Mouse (Mus musculus) NIH3T3 (cell line): ENCODE data around the gene Sh3gl1.

Source experiments
- DNase-seq: peaks from one replicate; pipeline ENCODE4 v3.0.0-alpha.2; 2012; ENCODE audit warnings: low read depth

The Sh3gl1 gene

DNA sequence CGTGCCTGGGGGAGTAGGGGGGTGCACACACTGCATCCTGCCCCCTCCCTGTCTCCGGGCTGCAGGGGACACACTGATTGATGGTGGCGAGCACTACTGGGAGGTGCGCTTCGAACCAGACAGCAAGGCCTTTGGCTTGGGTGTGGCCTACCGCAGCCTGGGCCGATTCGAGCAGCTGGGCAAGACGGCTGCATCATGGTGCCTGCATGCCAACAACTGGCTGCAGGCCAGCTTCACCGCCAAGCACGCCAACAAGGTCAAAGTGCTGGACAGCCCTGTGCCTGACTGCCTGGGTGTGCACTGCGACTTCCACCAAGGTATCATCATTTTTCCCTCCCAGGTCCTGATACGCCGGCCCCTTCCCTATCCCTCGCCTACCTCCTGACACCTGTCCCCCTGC is 40.4 kb downstream of the Sh3gl1 start:
- peak; percentile 28 for DNase-seq

DNA sequence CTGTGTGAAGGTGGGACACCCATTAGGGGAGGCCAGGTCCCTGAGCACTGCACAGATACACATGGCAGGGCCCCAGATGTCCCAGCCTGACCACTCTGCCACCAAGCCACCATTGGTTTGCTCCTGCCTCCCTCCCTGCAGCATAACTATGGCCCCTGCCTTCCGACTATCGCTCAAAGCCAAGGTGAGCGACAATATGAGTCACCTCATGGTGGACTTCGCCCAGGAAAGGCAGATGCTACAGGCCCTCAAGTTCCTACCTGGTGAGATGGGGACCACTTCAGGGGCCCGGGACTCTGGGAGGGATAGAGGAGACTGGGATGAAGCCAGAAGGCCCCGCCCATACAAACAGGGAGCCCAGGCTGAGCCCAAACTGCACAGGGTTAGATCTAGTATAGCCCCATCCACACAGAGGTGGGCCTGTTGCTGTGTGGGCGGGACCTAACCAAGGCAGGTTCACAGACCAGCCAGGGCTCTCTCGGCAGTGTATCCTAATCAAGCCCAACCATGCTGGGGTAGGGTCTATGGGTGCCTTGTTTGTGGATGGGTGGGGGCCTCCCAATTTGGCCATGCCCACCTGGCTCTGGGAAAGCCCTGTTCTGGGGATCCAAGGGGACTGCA is 46.0 kb downstream of the Sh3gl1 start:
- DNase-seq = no peak

DNA sequence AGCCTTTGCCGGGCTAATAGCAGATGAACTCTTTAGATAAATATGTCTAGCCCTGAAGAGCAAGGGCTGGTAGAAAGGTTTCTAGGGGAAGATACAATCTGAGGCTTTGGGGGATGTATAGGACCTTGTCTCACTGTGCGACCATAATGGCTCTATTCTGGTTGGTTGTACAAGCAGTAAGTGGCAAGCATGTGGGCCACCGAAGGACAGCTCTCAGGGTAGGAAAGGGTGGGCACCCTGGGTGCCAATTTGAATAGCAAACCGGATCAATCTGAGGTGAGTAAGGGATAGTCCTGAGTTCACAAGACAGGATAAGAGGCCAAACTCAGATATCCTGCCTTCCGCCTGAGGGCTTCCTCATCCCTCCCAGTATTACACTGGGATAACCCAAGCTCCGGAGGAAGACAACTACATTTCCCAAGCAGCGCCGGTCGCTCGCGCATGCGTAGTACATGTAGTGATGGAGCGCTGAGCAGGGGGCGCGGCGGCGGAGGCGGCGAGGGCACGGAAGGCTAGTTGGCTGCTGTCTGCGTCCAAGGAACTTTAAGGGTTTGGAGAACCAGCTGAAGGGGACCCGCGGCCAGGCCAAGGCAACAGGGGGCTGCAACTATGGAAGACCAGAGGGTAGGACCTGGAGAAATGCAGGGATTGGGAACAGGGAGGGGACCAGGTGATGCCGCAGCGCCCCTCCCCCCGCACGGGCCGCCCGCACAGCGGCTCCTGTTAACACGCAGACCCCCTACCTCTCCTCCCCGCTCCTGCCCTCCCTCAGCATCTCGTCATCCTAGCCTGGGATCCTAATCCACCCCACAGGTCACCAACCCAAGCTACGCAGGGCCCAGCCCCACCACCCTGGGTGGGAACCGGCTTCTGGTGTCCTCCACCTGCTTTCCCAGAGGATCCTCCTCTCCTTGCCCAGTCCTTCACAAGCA is 50.1 kb downstream of the Sh3gl1 start, which contains the start of gene Fsd1:
Fsd1 (plus strand) TSS at position 480 of the 932 bp plus-strand sequence.
- no peak for DNase-seq

DNA sequence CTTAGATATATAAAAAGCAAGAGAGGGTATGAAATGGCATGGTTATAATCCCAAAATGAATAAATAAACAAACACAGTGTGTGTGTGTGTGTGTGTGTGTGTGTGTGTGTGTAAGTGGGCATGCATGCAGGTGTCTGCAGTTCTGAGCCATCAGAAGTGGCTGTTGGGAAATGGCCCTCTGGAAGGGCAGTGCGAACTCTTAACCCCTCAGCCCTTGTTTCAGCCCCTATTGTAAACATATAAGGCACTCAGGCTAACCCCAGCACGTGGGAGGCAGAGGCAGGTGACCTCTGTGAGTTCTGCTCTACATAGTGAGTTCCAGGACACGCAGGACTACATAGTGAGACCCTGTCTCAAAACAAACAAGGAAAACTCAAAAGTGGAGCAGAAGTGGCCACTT is 59.1 kb downstream of the Sh3gl1 start:
- no peak for DNase-seq

DNA sequence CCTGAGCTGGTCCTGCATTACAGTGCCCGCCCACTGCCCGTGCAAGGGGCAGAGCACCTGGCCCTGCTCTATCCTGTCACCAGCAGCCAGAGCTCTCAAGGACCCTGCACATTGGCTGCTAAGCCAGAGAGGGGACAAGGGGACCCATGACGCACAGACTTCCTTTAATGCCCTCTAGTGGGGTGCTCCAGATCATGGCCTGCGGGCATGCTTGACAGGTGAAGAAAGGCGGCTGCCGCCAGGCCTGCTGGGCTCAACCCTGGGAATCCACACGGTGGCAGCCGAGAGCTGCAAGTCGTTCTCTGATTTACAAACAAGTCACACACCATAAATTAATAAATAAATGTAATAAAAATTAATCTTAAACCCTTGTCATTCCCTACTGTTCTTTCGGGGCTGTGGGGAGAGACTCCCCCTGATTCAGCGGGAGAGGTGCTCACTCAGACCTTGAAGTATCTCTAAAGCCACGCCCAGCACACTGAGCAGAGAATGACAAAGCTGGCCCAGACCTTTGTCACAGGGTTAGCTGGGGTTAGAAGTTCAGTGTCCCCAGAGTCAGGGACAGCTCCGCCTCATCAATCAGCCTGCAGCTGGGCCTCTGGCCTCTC is 60.1 kb downstream of the Sh3gl1 start:
- DNase-seq = peak; percentile 88

DNA sequence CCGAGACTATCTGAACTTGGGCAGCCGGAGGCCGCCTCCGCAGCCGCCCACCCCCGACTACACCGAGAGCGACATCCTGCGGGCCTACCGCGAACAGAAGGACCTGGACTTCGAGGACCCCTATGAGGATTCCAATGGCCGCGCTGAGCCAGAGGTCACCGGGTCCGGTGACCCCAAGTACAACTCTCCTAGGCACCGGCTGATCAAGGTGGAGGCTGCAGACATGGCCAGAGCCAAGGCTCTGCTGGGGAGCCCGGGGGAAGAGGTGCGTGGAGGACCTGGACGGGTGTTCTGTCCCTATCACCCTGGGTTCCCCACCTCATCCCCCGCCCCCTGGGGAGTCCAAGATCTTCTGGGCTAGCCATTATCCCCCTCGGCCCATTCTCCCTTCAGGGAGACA is 65.0 kb downstream of the Sh3gl1 start:
- DNase-seq = no peak

DNA sequence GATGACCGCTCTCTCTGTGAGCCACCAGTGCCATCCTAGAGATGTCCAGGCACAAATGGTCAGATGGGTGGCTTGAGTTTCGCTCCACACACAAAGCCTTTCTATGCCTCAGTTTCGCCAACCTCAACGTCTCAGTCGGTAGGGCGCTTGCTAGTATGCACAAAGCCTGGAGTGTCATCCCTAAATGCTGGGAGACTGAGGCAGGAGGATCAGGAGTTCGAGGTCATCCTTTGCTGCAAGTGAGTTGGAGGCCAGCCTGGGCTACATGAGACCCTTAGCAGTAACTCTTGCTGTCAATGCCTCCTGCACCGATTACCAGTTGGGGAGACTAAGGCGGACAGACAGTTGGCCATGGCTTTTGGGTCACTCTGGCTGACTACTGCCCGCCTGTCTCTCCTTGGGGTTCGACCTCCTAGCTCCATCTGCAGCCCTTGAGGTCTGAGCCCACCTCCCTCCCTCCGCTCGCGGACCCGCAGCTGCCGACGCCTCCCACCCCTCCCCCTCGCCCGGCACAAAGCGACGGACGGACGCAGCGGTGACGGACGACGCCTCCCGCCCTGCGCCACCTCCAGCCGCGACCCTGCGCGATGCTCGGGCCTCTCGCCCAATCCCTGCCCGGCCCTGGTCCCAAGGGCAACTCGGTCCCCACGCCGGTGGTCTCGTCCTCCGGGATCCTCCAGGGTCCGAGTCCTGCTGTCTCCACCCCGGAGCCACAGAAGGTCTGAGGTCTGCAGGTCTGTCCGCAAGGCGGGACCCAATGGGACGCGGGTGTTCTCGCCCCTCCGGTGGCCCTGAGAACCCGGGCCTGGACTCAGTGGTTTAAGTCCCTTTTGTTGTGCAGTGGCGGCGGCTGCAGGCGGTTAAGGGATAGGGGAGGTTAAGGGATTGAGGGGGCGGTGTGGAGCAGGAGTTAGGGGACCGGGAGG is 66.2 kb downstream of the Sh3gl1 start, which contains the start of gene Shd:
Shd (plus strand) TSS at position 502 of the 926 bp plus-strand sequence.
- no peak for DNase-seq

DNA sequence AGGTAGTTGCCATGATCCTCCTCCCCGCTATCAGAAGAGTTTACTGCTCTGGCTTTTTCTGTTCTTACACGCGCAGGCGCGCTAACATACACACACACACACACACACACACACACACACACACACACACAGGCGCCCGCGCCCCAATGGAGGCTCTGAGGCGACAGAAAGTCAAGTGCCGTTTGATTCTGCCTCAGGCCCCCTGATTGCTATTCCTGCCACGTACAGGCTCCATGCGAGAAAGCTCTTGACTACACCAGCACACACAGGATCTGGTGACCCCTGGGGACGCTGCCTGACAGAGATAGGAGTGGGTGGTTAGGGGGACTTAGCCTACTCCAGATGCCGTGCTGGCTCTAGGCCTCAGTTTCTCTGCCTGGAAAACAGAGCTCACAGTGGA is 66.9 kb downstream of the Sh3gl1 start:
- DNase-seq = no peak

DNA sequence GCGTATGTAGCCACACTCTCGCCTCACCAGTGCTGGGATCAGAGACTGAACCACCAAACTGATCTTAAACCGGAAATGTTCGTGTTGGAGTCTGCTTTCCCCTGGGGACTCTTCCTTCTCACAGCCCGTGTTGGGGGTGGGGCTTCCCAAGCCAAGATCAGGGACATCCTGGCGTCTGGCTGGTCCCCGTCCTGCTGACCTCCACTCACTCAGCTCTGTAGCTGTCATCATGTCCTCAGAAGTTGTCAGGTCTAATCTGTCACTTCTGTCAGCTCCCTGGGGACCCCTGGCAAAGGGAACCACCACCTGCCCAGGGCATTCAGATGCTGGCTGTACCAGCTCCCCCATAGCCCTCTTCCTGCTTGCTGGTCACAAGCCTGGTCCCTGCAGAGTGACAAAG is 68.2 kb downstream of the Sh3gl1 start:
- no peak for DNase-seq

DNA sequence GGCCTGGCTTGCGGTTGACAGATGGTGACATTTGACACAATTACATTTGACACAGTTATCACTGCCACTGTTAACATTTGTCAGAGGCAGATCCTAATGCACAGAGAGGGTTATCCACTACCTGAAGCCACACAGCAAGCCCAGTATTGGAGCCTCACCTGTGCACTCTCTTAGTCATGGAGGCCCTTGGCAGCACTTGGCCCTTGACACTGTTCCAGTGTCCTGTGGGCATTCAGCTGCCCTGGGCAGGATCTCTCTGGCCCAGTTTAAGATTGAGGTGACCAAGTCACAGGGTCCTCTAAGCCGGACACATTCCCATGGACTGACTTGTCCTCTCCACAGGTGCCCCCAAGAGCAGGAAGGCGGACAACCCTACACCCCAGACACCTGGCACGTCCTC is 69.2 kb downstream of the Sh3gl1 start:
- no peak for DNase-seq
